Mouse (Mus musculus): ENCODE results near the gene Olfr1006. TPM values are rescaled to one million over a fixed set of nuclear protein-coding genes. Genes with fewer than 3 reads are reported as not detected.

Olfr1006 gene
- polyA plus RNA-seq, 1 experiment, result not detected

GRCm38 (mm10) chr2:85650604-85651003 is 28.0 kb downstream of the Olfr1006 start, which contains the start of gene Olfr1002:
Gene Olfr1002, minus strand, starts transcription at chr2:85650704.
- TF ChIP-seq POLR2A (IDR thresholded peaks at IDR 0.05; ENCODE audit: low read depth, low read length) (no peak), CTCF (IDR thresholded peaks at IDR 0.05; ENCODE audit: extremely low read depth, insufficient read depth, insufficient read length, insufficient replicate concordance) (no peak)
- 95% methylated on average over 1 of the region's 1 CpGs for WGBS
- no peak for DNase-seq (ENCODE audit: low read depth in 1 of 2, low spot score in 2 of 2)
- Histone ChIP-seq H3K4me3 (ENCODE audit: extremely low read depth, insufficient read depth, insufficient read length) (no peak within 1 kb of the TSS), H3K27me3 (ENCODE audit: control insufficient read depth, insufficient read depth, low read length) (no peaks in the 10 kb centered on the region), H3K4me1 (ENCODE audit: control insufficient read depth, insufficient read depth, insufficient read length) (no peaks in the 10 kb centered on the region), H3K27ac (ENCODE audit: insufficient read depth, low read length) (no peak within 1 kb of the TSS), H3K36me3 (ENCODE audit: control insufficient read depth, insufficient read depth, low read length) (no peaks in the 10 kb centered on the region)

Other genes starting within 250 kb of the Olfr1006 start
- not detected in 2 replicates for gene Olfr994, start 242.3 kb downstream of the Olfr1006 start, polyA plus RNA-seq (2012; rRNA removed)
- not detected in 2 replicates for gene Olfr995, start 235.1 kb downstream of the Olfr1006 start, polyA plus RNA-seq (2012; rRNA removed)
- gene 4833423E24Rik, start 159.7 kb downstream of the Olfr1006 start, polyA plus RNA-seq (2012; rRNA removed), result not detected in 2 replicates
- not detected in 2 replicates for gene Olfr996, start 99.6 kb downstream of the Olfr1006 start, polyA plus RNA-seq (2012; rRNA removed)
- gene Olfr998, start 89.8 kb downstream of the Olfr1006 start, polyA plus RNA-seq (2012; rRNA removed), result not detected in 2 replicates
- not detected in 2 replicates for gene Olfr1000, start 66.9 kb downstream of the Olfr1006 start, polyA plus RNA-seq (2012; rRNA removed)
- gene Olfr1002, start 28.1 kb downstream of the Olfr1006 start, polyA plus RNA-seq (2012; rRNA removed), result not detected in 2 replicates
- gene Olfr154, start 14.3 kb downstream of the Olfr1006 start, polyA plus RNA-seq (2012; rRNA removed), result not detected in 2 replicates
- not detected in 2 replicates for gene Olfr1008, start 10.7 kb upstream of the Olfr1006 start, polyA plus RNA-seq (2012; rRNA removed)
- gene Olfr1009, start 36.7 kb upstream of the Olfr1006 start, polyA plus RNA-seq (2012; rRNA removed), result not detected in 2 replicates
- gene Olfr1012, start 84.0 kb upstream of the Olfr1006 start, polyA plus RNA-seq (2012; rRNA removed), result not detected in 2 replicates
- not detected in 2 replicates for gene Olfr1013, start 88.3 kb upstream of the Olfr1006 start, polyA plus RNA-seq (2012; rRNA removed)
- not detected in 2 replicates for gene Olfr1014, start 93.9 kb upstream of the Olfr1006 start, polyA plus RNA-seq (2012; rRNA removed)
- not detected in 2 replicates for gene Olfr1015, start 103.2 kb upstream of the Olfr1006 start, polyA plus RNA-seq (2012; rRNA removed)
- gene Olfr1016, start 123.8 kb upstream of the Olfr1006 start, polyA plus RNA-seq (2012; rRNA removed), result not detected in 2 replicates
- not detected in 2 replicates for gene Olfr1018, start 139.7 kb upstream of the Olfr1006 start, polyA plus RNA-seq (2012; rRNA removed)
- gene Olfr1019, start 166.7 kb upstream of the Olfr1006 start, polyA plus RNA-seq (2012; rRNA removed), result not detected in 2 replicates
- gene Olfr1020, start 168.3 kb upstream of the Olfr1006 start, polyA plus RNA-seq (2012; rRNA removed), result not detected in 2 replicates
- not detected in 2 replicates for gene Olfr1022, start 189.8 kb upstream of the Olfr1006 start, polyA plus RNA-seq (2012; rRNA removed)
- gene Olfr1023, start 206.9 kb upstream of the Olfr1006 start, polyA plus RNA-seq (2012; rRNA removed), result not detected in 2 replicates
- not detected in 2 replicates for gene Olfr1024, start 226.3 kb upstream of the Olfr1006 start, polyA plus RNA-seq (2012; rRNA removed)
- gene Olfr1025-ps1, start 236.4 kb upstream of the Olfr1006 start, polyA plus RNA-seq (2012; rRNA removed), result not detected in 2 replicates
- gene Olfr1026, start 242.8 kb upstream of the Olfr1006 start, polyA plus RNA-seq (2012; rRNA removed), result not detected in 2 replicates